Mouse (Mus musculus) C2C12 (cell line): ENCODE data around the gene Psmd5. TPM values are rescaled to one million over a fixed set of nuclear protein-coding genes. Genes with fewer than 3 reads are reported as not detected.
A peak's percentile ranks its signal among the peaks of the same experiment; 100 is the strongest.

Experiments
- H3K27me3 ChIP-seq: one replicate; pipeline ENCODE4 v1.6.1; 2011; ENCODE audit not compliant: control insufficient read depth, insufficient read depth, insufficient read length
- H3K36me3 ChIP-seq: one replicate; pipeline ENCODE4 v1.6.1; 2011; ENCODE audit not compliant: control insufficient read depth, insufficient read depth
- H3K4me3 ChIP-seq: one replicate; pipeline ENCODE4 v1.5.1; 2011; ENCODE audit warnings: mild to moderate bottlenecking, control low read depth; ENCODE audit not compliant: poor library complexity, insufficient read depth, severe bottlenecking
- H3K79me2 ChIP-seq: one replicate; pipeline ENCODE4 v1.6.1; 2011; ENCODE audit not compliant: control insufficient read depth, insufficient read depth
- H3K79me3 ChIP-seq: one replicate; pipeline ENCODE4 v1.6.1; 2011; ENCODE audit warnings: low read depth, control low read depth
- H3ac ChIP-seq: one replicate; pipeline ENCODE3; 2011; ENCODE audit warnings: low read depth; ENCODE audit not compliant: control insufficient read depth, insufficient read length
- CEBPB ChIP-seq: IDR thresholded peaks from one replicate; pipeline ENCODE4 v1.6.1; 2011; ENCODE audit warnings: low read depth, mild to moderate bottlenecking, control low read depth, moderate library complexity
- CTCF ChIP-seq: IDR thresholded peaks from one replicate; pipeline ENCODE4 v1.5.1; 2011; ENCODE audit not compliant: control insufficient read depth, insufficient read depth, insufficient read length
- FOSL1 ChIP-seq: IDR thresholded peaks from one replicate; pipeline ENCODE4 v1.8.0; 2011; ENCODE audit warnings: mild to moderate bottlenecking, low read length; ENCODE audit not compliant: poor library complexity, insufficient read depth, severe bottlenecking
- MAX ChIP-seq: IDR thresholded peaks from one replicate; pipeline ENCODE4 v1.6.1; 2011; ENCODE audit warnings: mild to moderate bottlenecking, control low read depth
- MYOD1 ChIP-seq: IDR thresholded peaks from one replicate; pipeline ENCODE4 v1.6.1; 2011; ENCODE audit warnings: low read depth; ENCODE audit not compliant: control insufficient read depth, insufficient read length
- MYOG ChIP-seq: IDR thresholded peaks from one replicate; pipeline ENCODE4 v1.6.1; 2011; ENCODE audit not compliant: control insufficient read depth, insufficient read length; ENCODE audit errors: extremely low read depth
- USF1 ChIP-seq: IDR thresholded peaks from one replicate; pipeline ENCODE4 v1.6.1; 2011; ENCODE audit warnings: low read depth, mild to moderate bottlenecking, control low read depth, moderate library complexity
- polyA plus RNA-seq: library from polyadenylated mRNA; unstranded; fragments of >200 nt; fragmentation: generic; extraction: Trizol; gene quantifications from one replicate; pipeline ENCODE4 v1.2.1, GENCODE M21; 2012; ENCODE audit warnings: missing spikeins

The Psmd5 gene
- polyA plus RNA-seq, 1 experiment, result 38.2 TPM

DNA sequence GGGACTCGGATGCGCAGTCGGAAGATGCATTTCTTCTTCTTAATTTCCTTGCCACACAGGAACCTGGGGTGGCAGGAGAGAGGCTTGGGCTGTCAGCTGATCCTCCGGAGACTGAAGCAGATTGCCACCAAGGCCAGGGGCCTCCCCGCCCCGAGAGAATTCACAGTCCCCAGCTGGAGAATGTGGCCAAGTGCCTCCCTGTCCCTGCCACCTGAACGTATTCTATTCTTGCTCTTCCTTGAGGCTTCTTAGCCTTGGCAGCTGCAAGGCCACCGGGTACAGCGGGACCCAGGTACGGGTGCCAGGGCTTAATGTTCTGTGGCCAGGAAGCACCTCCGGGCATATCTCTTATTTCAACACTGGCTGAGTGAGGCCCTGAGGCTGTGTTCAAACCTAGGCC is 24.9 kb upstream of the Psmd5 start:
- Histone ChIP-seq H3ac (no peak overlapping the region), H3K79me3 (no peaks in the 10 kb centered on the region), H3K79me2 (no peaks in the 10 kb centered on the region), H3K27me3 (no peaks in the 10 kb centered on the region), H3K4me3 (no peak overlapping the region), H3K36me3 (peaks cover 49% of the 10 kb centered on the region)
- TF ChIP-seq CEBPB (no peak), USF1 (no peak), MYOD1 (no peak), CTCF (no peak), MAX (no peak), MYOG (no peak), FOSL1 (no peak)

GRCm38 (mm10) chr2:34897820-34898219 is 23.1 kb upstream of the Psmd5 start:
- H3K36me3 ChIP-seq, result peaks cover 41% of the 10 kb centered on the region
- H3K4me3 ChIP-seq, result no peak overlapping the region
- TF ChIP-seq MYOG (no peak), FOSL1 (no peak), CEBPB (no peak), USF1 (no peak), MYOD1 (no peak), CTCF (peak; percentile 36), MAX (no peak)
- no peak overlapping the region for H3ac ChIP-seq
- H3K79me2 ChIP-seq, result no peaks in the 10 kb centered on the region
- no peaks in the 10 kb centered on the region for H3K79me3 ChIP-seq
- H3K27me3 ChIP-seq, result no peaks in the 10 kb centered on the region

- Histone ChIP-seq H3ac (no peak overlapping the region), H3K79me3 (no peaks in the 10 kb centered on the region), H3K36me3 (peaks cover 32% of the 10 kb centered on the region), H3K27me3 (no peaks in the 10 kb centered on the region), H3K79me2 (no peaks in the 10 kb centered on the region), H3K4me3 (no peak overlapping the region)
- TF ChIP-seq CTCF, result no peak
- no peak for TF ChIP-seq MYOG
- no peak for TF ChIP-seq MYOD1
- no peak for TF ChIP-seq MAX
- no peak for TF ChIP-seq USF1
- TF ChIP-seq CEBPB, result no peak
- no peak for TF ChIP-seq FOSL1
Measured at GRCm38 (mm10) chr2:34896821-34897460, 22.2 kb upstream of the Psmd5 start.

DNA sequence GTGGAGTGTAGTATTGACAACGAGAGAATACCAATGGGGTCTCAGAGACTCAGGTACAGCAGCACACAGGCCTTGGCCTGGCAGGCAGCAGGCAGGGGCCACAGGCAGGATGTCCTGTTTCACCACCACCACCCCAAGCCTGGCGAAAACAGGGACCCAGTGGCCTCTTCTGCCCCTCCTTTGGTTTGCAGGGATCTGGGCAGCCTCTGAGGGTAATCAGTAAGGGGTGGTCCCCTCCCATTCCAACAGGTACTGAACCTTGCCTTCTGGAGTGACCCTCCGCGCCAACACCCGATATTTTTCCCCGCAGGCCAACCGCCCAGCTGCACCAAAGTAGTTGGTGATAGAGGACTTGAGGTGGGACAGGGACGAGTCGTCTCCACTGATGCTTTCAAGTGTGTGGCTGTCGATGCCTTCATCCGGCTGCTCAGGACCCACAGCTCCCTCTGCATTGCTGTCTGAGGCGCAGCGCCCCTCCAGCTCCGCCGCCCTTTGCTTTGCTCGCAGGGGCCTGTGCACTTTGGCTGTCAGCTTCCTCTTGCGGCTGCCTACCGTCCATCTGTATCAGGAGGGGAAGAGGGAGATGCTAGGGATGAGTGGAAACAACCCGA is 20.8 kb upstream of the Psmd5 start:
- Histone ChIP-seq H3K79me2 (no peaks in the 10 kb centered on the region), H3K36me3 (peaks cover 23% of the 10 kb centered on the region), H3K27me3 (no peaks in the 10 kb centered on the region), H3K79me3 (no peaks in the 10 kb centered on the region), H3ac (no peak overlapping the region), H3K4me3 (no peak overlapping the region)
- TF ChIP-seq CTCF (no peak), MYOD1 (no peak), FOSL1 (no peak), MYOG (no peak), MAX (no peak), CEBPB (no peak), USF1 (no peak)

- no peaks in the 10 kb centered on the region for H3K79me2 ChIP-seq
- TF ChIP-seq MAX (no peak), CTCF (no peak), MYOG (no peak), FOSL1 (no peak)
- no peak overlapping the region for H3ac ChIP-seq
Measured at GRCm38 (mm10) chr2:34893950-34894349, 19.2 kb upstream of the Psmd5 start.

GRCm38 (mm10) chr2:34884186-34884585 is 9.4 kb upstream of the Psmd5 start:
- Histone ChIP-seq H3K27me3 (peaks cover 61% of the 10 kb centered on the region), H3K4me3 (no peak overlapping the region), H3K79me2 (no peaks in the 10 kb centered on the region), H3K79me3 (no peaks in the 10 kb centered on the region), H3K36me3 (no peaks in the 10 kb centered on the region), H3ac (no peak overlapping the region)
- TF ChIP-seq CTCF, result no peak
- TF ChIP-seq MYOG, result no peak
- no peak for TF ChIP-seq MAX
- TF ChIP-seq MYOD1, result no peak
- TF ChIP-seq FOSL1, result no peak
- no peak for TF ChIP-seq CEBPB
- no peak for TF ChIP-seq USF1

More at GRCm38 (mm10) chr2:34893950-34894349, 19.2 kb upstream of the Psmd5 start:
- peaks cover 2% of the 10 kb centered on the region for H3K27me3 ChIP-seq
- no peak overlapping the region for H3K4me3 ChIP-seq
- H3K79me3 ChIP-seq, result no peaks in the 10 kb centered on the region
- H3K36me3 ChIP-seq, result peaks cover 10% of the 10 kb centered on the region
